Mouse (Mus musculus) forebrain, embryonic 14.5 days (tissue): ENCODE data around the gene Nfe2. TPM values are rescaled to one million over a fixed set of nuclear protein-coding genes. Genes with fewer than 3 reads are reported as not detected.
"Not testable (repeated sequence)": the region's sequence is repeated elsewhere in the genome, so short reads cannot be mapped to it uniquely, and the experiment has no call there.

ENCODE experiments used
- ATAC-seq: fragments of 200-750 bp; cut with Nextera tagmentation; 2 replicates; pipeline ENCODE4 v1.8.0; 2017; ENCODE audit warnings: mild to moderate bottlenecking, moderate library complexity
- DNase-seq: peaks from one replicate; pipeline ENCODE4 v3.0.0-alpha.2; 2015; ENCODE audit warnings: low spot score
- H3K27ac ChIP-seq: fragments of 300-500 bp; sonication (generic); 2 replicates; pipeline ENCODE4 v1.5.1; 2014; ENCODE audit warnings: low read depth, mild to moderate bottlenecking, control low read depth, low read length, moderate library complexity
- H3K27me3 ChIP-seq: fragments of 300-500 bp; sonication (generic); replicated peaks from 2 replicates; pipeline ENCODE4 v1.6.1; 2014; ENCODE audit warnings: low read length, control low read depth, mixed read lengths; ENCODE audit not compliant: control insufficient read depth, insufficient read depth
- H3K36me3 ChIP-seq: fragments of 300-500 bp; sonication (generic); 2 replicates; pipeline ENCODE4 v1.6.1; 2014; ENCODE audit warnings: low read length, control low read depth; ENCODE audit not compliant: control insufficient read depth, insufficient read depth
- H3K4me1 ChIP-seq: fragments of 300-500 bp; sonication (generic); 2 replicates; pipeline ENCODE4 v1.6.1; 2014; ENCODE audit warnings: antibody characterized with exemption, low read length, control low read depth; ENCODE audit not compliant: control insufficient read depth, insufficient read depth
- H3K4me2 ChIP-seq: fragments of 300-500 bp; sonication (generic); 2 replicates; pipeline ENCODE4 v1.6.1; 2014; ENCODE audit warnings: mild to moderate bottlenecking, control low read depth, low read length
- H3K4me3 ChIP-seq: fragments of 300-500 bp; sonication (generic); 2 replicates; pipeline ENCODE4 v1.5.1; 2014; ENCODE audit warnings: low read depth, low read length, control low read depth
- H3K9ac ChIP-seq: fragments of 300-500 bp; sonication (generic); 2 replicates; pipeline ENCODE4 v1.6.1; 2014; ENCODE audit warnings: mild to moderate bottlenecking, low read length, control low read depth, moderate library complexity
- H3K9me3 ChIP-seq: fragments of 300-500 bp; sonication (generic); replicated peaks from 2 replicates; pipeline ENCODE4 v1.6.1; 2016; ENCODE audit warnings: low read length, control low read depth, mixed read lengths; ENCODE audit not compliant: control insufficient read depth
- WGBS: fragments of 180-500 bp; shearing (Covaris S2); extraction: QIAGEN DNeasy Blood & Tissue Kit; methylation state at CpG from one replicate; pipeline ENCODE4 v1.1.7; 2014; 5-methylcytosine and 5-hydroxymethylcytosine counted together
- polyA plus RNA-seq: library from polyadenylated mRNA; unstranded; fragments of >200 nt; fragmentation: Nextera tagmentation; extraction: Ambion mirVana; gene quantifications from 2 replicates; pipeline ENCODE4 v1.2.1, GENCODE M21; 2014

Nfe2 gene
- polyA plus RNA-seq, 1 experiment from 2014 or later = 0.42 TPM

- Histone ChIP-seq H3K9me3 (no peaks in the 10 kb centered on the region), H3K4me1 (peaks cover 12% of the 10 kb centered on the region), H3K36me3 (peaks cover 1% of the 10 kb centered on the region; the same call in 1 of the 2 replicates), H3K27me3 (no peaks in the 10 kb centered on the region), H3K27ac (no peak overlapping the region), H3K4me3 (no peak overlapping the region), H3K4me2 (no peak overlapping the region), H3K9ac (no peak overlapping the region)
- DNase-seq = peak; percentile 60
- WGBS = 44% methylated on average over 3 of the region's 3 CpGs
- no peak for ATAC-seq
Measured at GRCm38 (mm10) chr15:103284066-103284465, 25.9 kb upstream of the Nfe2 start.

GRCm38 (mm10) chr15:103281465-103282205 lies 23.4 kb upstream of the Nfe2 start:
- H3K36me3 ChIP-seq = 0 out of 2 replicates have a peak, but pooled peaks cover 2% of the 10 kb centered on the region
- DNase-seq (no peak), ATAC-seq (no peak)
- H3K9ac ChIP-seq = no peak overlapping the region
- no peak overlapping the region for H3K27ac ChIP-seq
- H3K4me1 ChIP-seq = peaks cover 12% of the 10 kb centered on the region
- 92% methylated on average over 3 of the region's 3 CpGs for WGBS
- no peaks in the 10 kb centered on the region for H3K9me3 ChIP-seq
- no peaks in the 10 kb centered on the region for H3K27me3 ChIP-seq
- no peak overlapping the region for H3K4me2 ChIP-seq
- no peak overlapping the region for H3K4me3 ChIP-seq

GRCm38 (mm10) chr15:103280817-103281464 lies 22.7 kb upstream of the Nfe2 start:
- no peak overlapping the region for H3K9ac ChIP-seq
- DNase-seq (no peak), ATAC-seq (no peak)
- no peaks in the 10 kb centered on the region for H3K27me3 ChIP-seq
- no peak overlapping the region for H3K27ac ChIP-seq
- H3K4me3 ChIP-seq = no peak overlapping the region
- WGBS = 71% methylated on average over 3 of the region's 3 CpGs
- H3K9me3 ChIP-seq = no peaks in the 10 kb centered on the region
- H3K4me1 ChIP-seq = peaks cover 12% of the 10 kb centered on the region
- 0 out of 2 replicates have a peak, but pooled peaks cover 2% of the 10 kb centered on the region for H3K36me3 ChIP-seq
- H3K4me2 ChIP-seq = no peak overlapping the region

GRCm38 (mm10) chr15:103279750-103280149 lies 21.5 kb upstream of the Nfe2 start:
- no peak for DNase-seq

GRCm38 (mm10) chr15:103277949-103278348 lies 19.7 kb upstream of the Nfe2 start:
- DNase-seq (no peak), ATAC-seq (no peak)
- Histone ChIP-seq H3K9me3 (no peaks in the 10 kb centered on the region), H3K27ac (no peak overlapping the region), H3K4me3 (no peak overlapping the region), H3K27me3 (no peaks in the 10 kb centered on the region), H3K4me1 (peaks cover 8% of the 10 kb centered on the region), H3K9ac (no peak overlapping the region), H3K4me2 (no peak overlapping the region), H3K36me3 (0 out of 2 replicates have a peak, but pooled peaks cover 2% of the 10 kb centered on the region)
- WGBS = 68% methylated on average over 7 of the region's 7 CpGs

More at GRCm38 (mm10) chr15:103279750-103280149, 21.5 kb upstream of the Nfe2 start:
- H3K4me3 ChIP-seq = no peak overlapping the region
- peaks cover 1% of the 10 kb centered on the region for H3K4me1 ChIP-seq
- WGBS = 60% methylated on average over 3 of the region's 3 CpGs
- H3K27ac ChIP-seq = no peak overlapping the region
- H3K9me3 ChIP-seq = no peaks in the 10 kb centered on the region
- no peaks in the 10 kb centered on the region for H3K27me3 ChIP-seq
- H3K9ac ChIP-seq = no peak overlapping the region
- ATAC-seq = no peak
- H3K36me3 ChIP-seq = 0 out of 2 replicates have a peak, but pooled peaks cover 2% of the 10 kb centered on the region
- no peak overlapping the region for H3K4me2 ChIP-seq

GRCm38 (mm10) chr15:103275943-103276342 lies 17.7 kb upstream of the Nfe2 start:
- H3K9me3 ChIP-seq, DNase-seq, H3K27me3 ChIP-seq, H3K27ac ChIP-seq, H3K4me3 ChIP-seq, H3K4me2 ChIP-seq, H3K9ac ChIP-seq, H3K36me3 ChIP-seq, ATAC-seq, H3K4me1 ChIP-seq: not testable (repeated sequence)
- 97% methylated on average over 2 of the region's 3 CpGs for WGBS

- H3K4me3 ChIP-seq = peak within 1 kb of the TSS; percentile 70
- no peaks in the 10 kb centered on the region for H3K36me3 ChIP-seq
- peaks cover 8% of the 10 kb centered on the region for H3K4me1 ChIP-seq
- peak; percentile 100 for ATAC-seq
- under 1% methylated on average over 38 of the region's 38 CpGs for WGBS
- H3K27ac ChIP-seq = no peak within 1 kb of the TSS
- H3K27me3 ChIP-seq = no peaks in the 10 kb centered on the region
- peak; percentile 100 for DNase-seq
- H3K4me2 ChIP-seq = peak within 1 kb of the TSS; percentile 67
- H3K9ac ChIP-seq = peak within 1 kb of the TSS; percentile 76
- H3K9me3 ChIP-seq = no peaks in the 10 kb centered on the region
Measured at GRCm38 (mm10) chr15:103272419-103273279, 14.4 kb upstream of the Nfe2 start, which contains the start of gene Copz1. TSS of gene Copz1 (plus strand) at chr15:103272714.

GRCm38 (mm10) chr15:103268903-103269302 lies 10.7 kb upstream of the Nfe2 start:
- Histone ChIP-seq H3K9me3 (no peaks in the 10 kb centered on the region), H3K36me3 (no peaks in the 10 kb centered on the region), H3K4me3 (no peak overlapping the region), H3K9ac (no peak overlapping the region), H3K27ac (no peak overlapping the region), H3K4me2 (no peak overlapping the region), H3K4me1 (peaks cover 6% of the 10 kb centered on the region), H3K27me3 (no peaks in the 10 kb centered on the region)
- ATAC-seq (no peak), DNase-seq (no peak)
- WGBS = 85% methylated on average over 4 of the region's 4 CpGs
